In the genomic region with DNA sequence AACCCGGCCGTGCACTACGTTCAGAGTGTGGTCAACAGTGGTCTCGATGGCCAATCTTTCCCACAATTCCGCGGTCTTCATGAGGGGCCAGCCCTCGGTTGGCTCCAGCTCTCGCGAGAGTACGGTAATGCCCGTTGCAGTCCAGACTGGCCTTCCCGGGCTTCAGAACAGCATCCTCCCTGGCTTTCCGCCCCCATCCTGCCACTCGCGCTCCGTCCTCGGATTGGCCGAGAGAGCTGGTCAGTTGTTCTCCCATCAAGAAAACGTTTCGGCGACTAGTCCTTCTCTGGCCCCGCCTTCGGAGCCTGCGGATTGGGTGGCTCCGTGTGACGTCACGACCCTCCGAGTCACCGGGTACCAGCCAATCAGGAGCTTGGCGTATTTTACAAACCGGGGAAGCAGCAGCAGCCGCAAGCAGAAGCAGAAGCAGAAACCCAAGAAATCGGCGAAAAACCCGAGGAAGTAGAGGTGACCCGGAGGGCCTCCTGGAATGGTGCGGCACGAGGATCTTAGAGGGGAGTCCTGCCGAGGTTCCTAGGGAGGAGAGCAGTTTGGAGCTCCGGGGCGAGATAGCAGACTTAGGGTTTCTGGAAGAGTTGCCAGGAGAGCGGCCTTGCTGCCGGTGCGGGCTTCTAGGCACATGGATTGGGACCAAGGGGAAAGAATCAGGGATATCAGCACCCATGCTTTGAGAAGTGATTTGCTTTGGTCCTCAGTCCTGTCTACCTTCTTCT, we compare ENCODE assay signal across 8 mouse cellular contexts. TPM values are rescaled to one million over a fixed set of nuclear protein-coding genes. Genes with fewer than 3 reads are reported as not detected.
DNase-seq lines count a peak whose midpoint lies in the region; ATAC-seq and TF ChIP-seq lines count a peak whose summit lies in the region.

No protein-coding gene starts in this region.

- peaks cover 2% of the 10 kb centered on the region for H3K27me3 ChIP-seq in megakaryocyte, embryonic 14.5 days (replicated peaks)

- peak; percentile 98 for ATAC-seq in activated CD4-positive, CD25-positive, alpha-beta regulatory T cell, adult 4 months

- H3K4me1 ChIP-seq in cortical plate, adult 2 months (ENCODE audit: control insufficient read depth, insufficient read depth, low read length), result no peaks in the 10 kb centered on the region
- peaks cover 51% of the 10 kb centered on the region for H3K4me1 ChIP-seq in megakaryocyte, embryonic 14.5 days

- TF ChIP-seq CTCF in cortical plate, adult 2 months (IDR thresholded peaks at IDR 0.05; ENCODE audit: extremely low read depth, insufficient read depth, low read length), result no peak

- peak; percentile 93 to 94 for DNase-seq in gastrocnemius, adult 8-10 months (ENCODE audit: low spot score in 2 of 2)
- peak; percentile 96 for DNase-seq in hindlimb bud, embryonic 11.5 days (ENCODE audit: extremely low spot score, low read depth, low spot score)
- DNase-seq in left cerebral cortex, adult 8-10 months (ENCODE audit: low spot score in 2 of 2), result peak; percentile 96 to 98
- peak; percentile 98 to 99 for DNase-seq in right cerebral cortex, postnatal 10 days (ENCODE audit: low spot score in 2 of 2)
- peak; percentile 93 for DNase-seq in urinary bladder, postnatal 25 days (ENCODE audit: low spot score)

- TF ChIP-seq POLR2A in cortical plate, adult 2 months (IDR thresholded peaks at IDR 0.05; ENCODE audit: extremely low read depth, insufficient read depth, low read length), result peak; percentile 70

- no peaks in the 10 kb centered on the region for H3K9me3 ChIP-seq in megakaryocyte, embryonic 14.5 days

- peaks cover 29% of the 10 kb centered on the region for H3K36me3 ChIP-seq in megakaryocyte, embryonic 14.5 days (replicated peaks; ENCODE audit: low read length)

- H3K4me3 ChIP-seq in cortical plate, adult 2 months (ENCODE audit: insufficient read depth, low read length), result peak overlapping the region; percentile 54
- H3K4me3 ChIP-seq in megakaryocyte, embryonic 14.5 days (replicated peaks), result peak overlapping the region; percentile 90

- H3K27ac ChIP-seq in cortical plate, adult 2 months (ENCODE audit: insufficient read depth, low read length), result peak overlapping the region; percentile 15

RNA-seq across cellular contexts. Expression of a gene that starts 0.4 kb away (rescaled TPM):
- polyA plus RNA-seq in activated CD4-positive, CD25-positive, alpha-beta regulatory T cell, adult 4 months (2017; shearing (Covaris generic)), result 1 to 10 TPM; 3.6 to 4.4 TPM
- 0.76 and 1.1 TPM in 2 replicates for polyA plus RNA-seq in cortical plate, adult 2 months (2012; rRNA removed)
- total RNA-seq in gastrocnemius, adult 8-10 months (2022), result not detected
- total RNA-seq in left cerebral cortex, adult 8-10 months (2022), result under 1 TPM in 2 of 4 experiments, not detected in 2; 0.74 to 0.95 TPM
- polyA plus RNA-seq in megakaryocyte, embryonic 14.5 days (2012; ENCODE audit: insufficient read depth, low replicate concordance), result 27.8 and 75.4 TPM in 2 replicates

RNA-seq across cellular contexts. Expression of a gene that starts 12.8 kb away (rescaled TPM):
- polyA plus RNA-seq in activated CD4-positive, CD25-positive, alpha-beta regulatory T cell, adult 4 months (2017; shearing (Covaris generic)), result not detected
- polyA plus RNA-seq in cortical plate, adult 2 months (2012; rRNA removed), result not detected in 2 replicates
- total RNA-seq in gastrocnemius, adult 8-10 months (2022), result not detected
- total RNA-seq in left cerebral cortex, adult 8-10 months (2022), result not detected
- not detected in 2 replicates for polyA plus RNA-seq in megakaryocyte, embryonic 14.5 days (2012; ENCODE audit: insufficient read depth, low replicate concordance)

RNA-seq across cellular contexts. Expression of a gene that starts 18.2 kb away (rescaled TPM):
- polyA plus RNA-seq in activated CD4-positive, CD25-positive, alpha-beta regulatory T cell, adult 4 months (2017; shearing (Covaris generic)), result not detected
- polyA plus RNA-seq in cortical plate, adult 2 months (2012; rRNA removed), result 0.06 TPM in 2 replicates
- total RNA-seq in gastrocnemius, adult 8-10 months (2022), result under 1 TPM in 1 of 4 experiments, not detected in 3; 0.24 TPM
- total RNA-seq in left cerebral cortex, adult 8-10 months (2022), result under 1 TPM in 3 of 4 experiments, not detected in 1; 0.30 to 0.56 (median 0.34) TPM
- polyA plus RNA-seq in megakaryocyte, embryonic 14.5 days (2012; ENCODE audit: insufficient read depth, low replicate concordance), result not detected in 2 replicates

RNA-seq across cellular contexts. Expression of a gene that starts 19.8 kb away (rescaled TPM):
- polyA plus RNA-seq in activated CD4-positive, CD25-positive, alpha-beta regulatory T cell, adult 4 months (2017; shearing (Covaris generic)), result not detected
- polyA plus RNA-seq in cortical plate, adult 2 months (2012; rRNA removed), result 3.1 and 3.2 TPM in 2 replicates
- total RNA-seq in gastrocnemius, adult 8-10 months (2022), result under 1 TPM in 3 of 4 experiments, not detected in 1; 0.31 to 0.58 (median 0.35) TPM
- 1 to 10 TPM in 3 of 4 experiments, under 1 TPM in 1; 0.73 to 1.5 (median 1.2) TPM for total RNA-seq in left cerebral cortex, adult 8-10 months (2022)
- polyA plus RNA-seq in megakaryocyte, embryonic 14.5 days (2012; ENCODE audit: insufficient read depth, low replicate concordance), result not detected in 2 replicates

RNA-seq across cellular contexts. Expression of a gene that starts 45.1 kb away (rescaled TPM):
- 100 to 1,000 TPM in 1 of 2 experiments, 10 to 100 TPM in 1; 98.3 to 120 TPM for polyA plus RNA-seq in activated CD4-positive, CD25-positive, alpha-beta regulatory T cell, adult 4 months (2017; shearing (Covaris generic))
- 5.5 and 7.1 TPM in 2 replicates for polyA plus RNA-seq in cortical plate, adult 2 months (2012; rRNA removed)
- 1 to 10 TPM; 5.7 to 7.8 (median 6.8) TPM for total RNA-seq in gastrocnemius, adult 8-10 months (2022)
- 10 to 100 TPM; 41.1 to 59.7 (median 56.5) TPM for total RNA-seq in left cerebral cortex, adult 8-10 months (2022)
- polyA plus RNA-seq in megakaryocyte, embryonic 14.5 days (2012; ENCODE audit: insufficient read depth, low replicate concordance), result 62.0 and 103 TPM in 2 replicates

Comparison
In these comparisons a context has a peak if more than half of its experiments do, and no peak if none do; other contexts are left out.
1. Peak in every context shown above with its lines: DNase-seq, ATAC-seq, H3K4me3 ChIP-seq and H3K27ac ChIP-seq.